Mouse (Mus musculus) lung, postnatal 36 days (tissue): ENCODE data around the gene Dclk2.

Source experiments
- DNase-seq: peaks from one replicate; pipeline ENCODE4 v3.0.0; 2022; ENCODE audit warnings: mixed read lengths

The Dclk2 gene

GRCm38 (mm10) chr3:86754595-86755557 lies 165.8 kb downstream of the Dclk2 start:
- no peak for DNase-seq

- DNase-seq, result no peak
Measured at GRCm38 (mm10) chr3:86754178-86754577, 166.5 kb downstream of the Dclk2 start.

- no peak for DNase-seq
Measured at GRCm38 (mm10) chr3:86750652-86751051, 170.0 kb downstream of the Dclk2 start.

- no peak for DNase-seq
Measured at GRCm38 (mm10) chr3:86745769-86746512, 174.7 kb downstream of the Dclk2 start.

- no peak for DNase-seq
Measured at GRCm38 (mm10) chr3:86745348-86745747, 175.3 kb downstream of the Dclk2 start.

GRCm38 (mm10) chr3:86739745-86740144 lies 180.9 kb downstream of the Dclk2 start:
- no peak for DNase-seq

GRCm38 (mm10) chr3:86738831-86739230 lies 181.8 kb downstream of the Dclk2 start:
- DNase-seq, result no peak
